Mouse (Mus musculus): Measurements from ENCODE around the gene Smu1. TPM values are rescaled to one million over a fixed set of nuclear protein-coding genes. Genes with fewer than 3 reads are reported as not detected.
A peak's percentile ranks its signal among the peaks of the same experiment; 100 is the strongest.

The Smu1 gene
- total RNA-seq, 2 experiments from 2014 or later, result 47.3 to 53.0 TPM

DNA sequence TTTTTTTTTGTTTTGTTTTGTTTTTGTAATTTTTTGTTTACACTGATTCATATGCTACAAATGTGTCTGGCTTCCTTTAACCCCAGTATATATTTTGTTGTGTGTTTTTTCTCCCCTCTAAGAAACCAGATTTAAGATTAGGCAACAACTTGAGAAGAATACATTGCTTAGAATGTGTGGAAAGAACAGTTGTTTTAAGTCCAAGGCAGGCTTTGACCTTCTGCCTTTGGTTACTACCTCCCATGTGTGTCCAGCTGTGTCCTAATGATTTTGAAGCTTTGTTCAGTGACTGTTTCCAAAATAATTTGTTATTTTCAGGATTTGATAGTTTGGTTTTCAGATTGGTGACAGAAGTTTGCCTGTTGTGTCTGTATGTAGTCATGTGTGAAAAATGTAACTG is 26.5 kb downstream of the Smu1 start:
- no peak for DNase-seq (ENCODE audit: extremely low spot score in 1 of 2, low spot score in 2 of 2)
- TF ChIP-seq CTCF (IDR thresholded peaks at IDR 0.05), result no peak
- Histone ChIP-seq H3K27ac (no peak overlapping the region), H3K4me3 (no peak overlapping the region)
- intact Hi-C loops (cut with DNase I), result no loop called here

DNA sequence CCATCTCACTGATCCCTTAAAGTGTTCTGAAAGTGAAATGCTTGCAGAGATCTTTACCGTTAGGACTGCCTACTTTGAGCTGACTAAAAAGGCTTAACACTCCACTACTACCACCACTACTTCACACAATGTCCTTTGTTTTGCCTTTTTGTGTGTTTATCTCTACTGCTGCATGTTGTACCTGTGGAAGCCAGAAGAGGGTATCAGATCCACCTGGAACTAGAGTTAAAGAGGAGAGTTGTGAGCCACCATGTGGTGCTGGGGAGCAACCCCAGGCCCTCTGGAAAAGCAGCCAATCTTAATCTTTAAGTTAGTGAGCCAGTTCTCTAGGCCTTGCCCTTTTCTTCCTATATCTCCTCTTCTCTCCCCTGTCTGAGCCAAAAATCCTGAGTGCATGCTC is 30.5 kb downstream of the Smu1 start:
- Histone ChIP-seq H3K27ac (no peak overlapping the region), H3K4me3 (no peak overlapping the region)
- intact Hi-C loops (cut with DNase I), result no loop called here
- peak; percentile 8 for TF ChIP-seq CTCF (IDR thresholded peaks at IDR 0.05)
- DNase-seq (ENCODE audit: extremely low spot score in 1 of 2, low spot score in 2 of 2), result no peak

DNA sequence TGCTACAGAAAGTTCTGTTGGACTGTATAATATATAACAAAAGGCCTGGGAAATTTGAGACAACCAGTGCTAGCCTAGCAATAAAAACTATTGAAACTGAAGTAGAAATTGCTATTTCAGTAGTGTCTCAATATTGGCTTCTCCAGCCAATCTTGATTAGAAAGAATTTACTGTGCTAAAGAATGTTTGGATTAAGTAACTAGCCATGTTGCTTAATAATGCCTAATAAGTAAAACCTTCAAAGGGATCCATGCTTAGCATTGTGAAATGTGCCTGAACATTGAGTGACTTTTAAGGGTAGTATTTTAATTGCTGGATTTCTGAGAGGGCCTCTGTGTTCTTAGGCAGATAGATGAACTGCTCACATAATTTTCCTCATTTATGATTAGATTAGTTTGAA is 32.2 kb downstream of the Smu1 start:
- no peak for DNase-seq (ENCODE audit: extremely low spot score in 1 of 2, low spot score in 2 of 2)
- Histone ChIP-seq H3K4me3 (peak overlapping the region; percentile 14; the same call in 1 of the 2 replicates), H3K27ac (no peak overlapping the region)
- intact Hi-C loops (cut with DNase I), result no loop called here
- TF ChIP-seq CTCF (IDR thresholded peaks at IDR 0.05), result no peak

DNA sequence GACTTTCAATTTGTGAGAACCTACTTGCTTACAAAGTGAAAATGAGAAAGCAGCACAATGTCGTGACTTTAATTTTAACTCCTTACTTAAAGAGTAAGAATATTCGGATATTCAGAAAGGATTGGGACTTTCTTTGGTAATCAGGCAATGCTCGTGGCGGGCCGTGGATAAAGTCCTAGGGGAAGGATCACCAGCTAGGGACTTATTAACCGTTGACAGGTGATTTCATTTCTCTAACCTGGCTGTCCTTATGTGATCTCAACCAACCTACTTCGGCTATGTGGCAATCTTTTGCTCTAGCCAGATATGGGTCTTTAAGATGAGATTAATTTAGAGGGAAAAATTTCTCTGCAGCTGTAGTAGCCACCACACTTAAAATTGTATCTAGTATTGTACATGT is 32.6 kb downstream of the Smu1 start:
- intact Hi-C loops (cut with DNase I), result no loop called here
- Histone ChIP-seq H3K27ac (no peak overlapping the region), H3K4me3 (peak overlapping the region; percentile 88)
- no peak for TF ChIP-seq CTCF (IDR thresholded peaks at IDR 0.05)
- DNase-seq (ENCODE audit: extremely low spot score in 1 of 2, low spot score in 2 of 2), result no peak

DNA sequence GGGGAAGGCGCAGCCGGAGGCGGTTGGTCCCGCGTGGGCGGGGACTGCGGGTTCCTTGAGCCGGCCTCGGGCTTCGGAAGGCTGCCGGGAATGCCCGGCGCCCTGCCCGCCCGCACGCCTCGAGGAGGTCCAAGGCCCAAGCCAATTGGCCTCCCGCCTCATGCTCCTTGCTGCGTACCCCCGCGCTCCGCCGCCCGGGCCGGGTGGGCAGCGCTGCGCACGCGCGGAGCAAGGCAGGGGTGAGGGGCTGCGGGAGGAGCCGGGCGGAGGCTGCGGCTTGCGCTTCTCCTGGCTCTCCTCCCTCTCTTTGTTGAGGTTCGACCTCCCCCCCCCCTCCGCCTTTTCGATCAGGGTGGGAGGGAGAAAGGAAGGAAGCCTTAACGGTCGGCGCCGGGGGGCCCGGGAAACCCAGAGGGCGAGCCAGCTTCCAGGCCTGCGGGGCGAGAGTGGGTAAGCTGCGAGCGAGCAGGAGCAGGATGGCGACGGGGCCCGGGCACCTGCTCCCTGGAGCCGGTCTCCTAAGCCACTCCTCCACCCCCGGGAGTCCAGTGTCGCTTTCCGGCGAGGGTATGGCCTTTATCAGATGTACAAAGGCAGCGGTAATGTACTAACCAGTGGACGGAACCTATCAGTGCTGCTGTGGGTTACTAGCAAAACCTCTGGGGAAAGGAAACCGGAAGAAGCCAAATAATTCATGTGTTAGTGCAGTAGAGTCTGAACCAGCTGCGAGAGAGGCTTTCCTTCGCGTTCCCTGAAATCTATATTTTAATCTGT is 34.8 kb downstream of the Smu1 start:
- intact Hi-C loops (cut with DNase I), result loop anchor here (1.0 kb wide), 1 partner anchor 20 kb away; the partner anchor contains the start of gene Aptx
- Histone ChIP-seq H3K4me3 (peak overlapping the region; percentile 88), H3K27ac (peak overlapping the region; percentile 100)
- DNase-seq (ENCODE audit: extremely low spot score in 1 of 2, low spot score in 2 of 2), result peak; percentile 82 to 83
- no peak for TF ChIP-seq CTCF (IDR thresholded peaks at IDR 0.05)

DNA sequence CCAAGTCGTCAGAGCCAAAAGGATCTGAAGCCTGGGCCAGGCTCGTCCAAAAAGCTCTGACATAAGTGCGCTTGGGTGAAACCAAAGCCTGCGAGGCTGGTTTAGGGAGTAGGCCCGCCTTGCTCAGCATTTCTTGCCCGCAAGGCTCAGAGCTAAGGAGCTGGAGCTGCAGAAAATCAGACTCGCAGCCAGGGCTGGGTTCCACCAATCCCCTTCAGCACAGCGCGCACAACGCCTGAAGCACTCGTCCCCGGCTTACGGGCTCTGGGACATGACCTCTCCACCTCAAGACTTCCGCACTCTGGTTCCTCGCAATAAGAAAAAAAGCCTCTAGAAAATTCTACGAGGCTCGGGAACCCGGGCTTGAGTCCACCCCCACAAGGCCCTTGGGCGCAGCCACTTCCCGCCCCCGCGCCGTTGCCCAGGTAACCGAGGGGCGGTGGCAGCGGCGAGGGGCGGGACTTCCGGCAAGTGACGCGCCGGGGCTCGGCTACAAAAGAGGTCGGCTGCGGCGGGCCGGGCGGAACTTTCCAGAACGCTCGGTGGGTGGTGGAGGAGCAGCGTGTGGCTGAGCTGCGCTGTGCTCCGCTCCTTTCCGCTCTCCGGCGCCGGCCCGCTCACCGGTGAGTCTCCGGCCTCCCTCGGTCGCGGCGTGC is 35.6 kb downstream of the Smu1 start, which contains the start of gene Dnaja1:
Gene Dnaja1, plus strand, starts transcription at position 140 of the 656 bp plus-strand sequence.
- Histone ChIP-seq H3K27ac (peak within 1 kb of the TSS; percentile 100), H3K4me3 (peak within 1 kb of the TSS; percentile 88)
- intact Hi-C loops (cut with DNase I), result loop anchor here (1.0 kb wide), 1 partner anchor 19 kb away; the partner anchor contains the start of gene Aptx
- DNase-seq (ENCODE audit: extremely low spot score in 1 of 2, low spot score in 2 of 2), result peak; percentile 98 to 99
- no peak; the same call in 1 of the 2 replicates for TF ChIP-seq CTCF (IDR thresholded peaks at IDR 0.05)

DNA sequence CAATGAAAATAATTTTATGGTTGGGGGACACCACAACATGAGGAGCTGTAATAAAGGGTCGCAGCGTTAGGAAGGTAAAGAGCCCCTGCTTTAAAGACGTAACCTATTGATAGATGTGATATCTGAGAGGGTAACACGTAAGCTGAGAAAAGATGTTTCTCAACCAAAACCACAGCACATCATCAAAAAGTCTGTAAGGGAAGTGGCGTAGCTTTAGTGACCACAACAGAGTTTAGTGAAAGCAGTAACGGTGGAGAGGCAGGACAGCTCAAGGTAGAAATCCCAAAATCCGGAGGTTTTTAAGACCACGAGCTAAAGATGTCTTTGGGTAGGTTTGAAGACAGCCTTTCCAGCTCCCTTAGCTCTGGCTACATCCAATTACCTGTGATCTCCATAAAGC is 36.8 kb downstream of the Smu1 start:
- no peak for DNase-seq (ENCODE audit: extremely low spot score in 1 of 2, low spot score in 2 of 2)
- intact Hi-C loops (cut with DNase I), result no loop called here
- no peak for TF ChIP-seq CTCF (IDR thresholded peaks at IDR 0.05)
- peak overlapping the region; percentile 100 for H3K27ac ChIP-seq
- H3K4me3 ChIP-seq, result no peak overlapping the region

DNA sequence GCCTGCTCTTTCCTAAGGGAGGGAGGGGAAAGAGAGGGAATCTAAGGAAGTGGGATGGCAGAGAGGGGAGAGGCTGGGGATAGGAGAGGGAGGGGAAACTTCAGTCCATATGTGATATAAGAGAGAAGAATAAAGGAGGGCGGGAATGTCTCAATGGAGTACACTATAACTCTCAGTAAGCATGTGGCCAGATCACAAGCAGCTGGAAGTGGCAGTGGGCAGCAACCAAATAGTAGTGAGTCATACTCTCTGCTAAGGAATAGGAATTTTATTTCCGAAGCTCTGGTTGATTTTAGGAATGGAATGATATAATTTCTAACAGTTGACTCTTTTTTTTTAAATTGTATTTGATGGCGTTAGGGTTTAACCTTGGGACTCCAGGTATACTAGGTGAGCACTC is 40.6 kb downstream of the Smu1 start:
- no peak for DNase-seq (ENCODE audit: extremely low spot score in 1 of 2, low spot score in 2 of 2)
- TF ChIP-seq CTCF (IDR thresholded peaks at IDR 0.05), result no peak
- Histone ChIP-seq H3K27ac (no peak overlapping the region), H3K4me3 (no peak overlapping the region)
- intact Hi-C loops (cut with DNase I), result no loop called here

DNA sequence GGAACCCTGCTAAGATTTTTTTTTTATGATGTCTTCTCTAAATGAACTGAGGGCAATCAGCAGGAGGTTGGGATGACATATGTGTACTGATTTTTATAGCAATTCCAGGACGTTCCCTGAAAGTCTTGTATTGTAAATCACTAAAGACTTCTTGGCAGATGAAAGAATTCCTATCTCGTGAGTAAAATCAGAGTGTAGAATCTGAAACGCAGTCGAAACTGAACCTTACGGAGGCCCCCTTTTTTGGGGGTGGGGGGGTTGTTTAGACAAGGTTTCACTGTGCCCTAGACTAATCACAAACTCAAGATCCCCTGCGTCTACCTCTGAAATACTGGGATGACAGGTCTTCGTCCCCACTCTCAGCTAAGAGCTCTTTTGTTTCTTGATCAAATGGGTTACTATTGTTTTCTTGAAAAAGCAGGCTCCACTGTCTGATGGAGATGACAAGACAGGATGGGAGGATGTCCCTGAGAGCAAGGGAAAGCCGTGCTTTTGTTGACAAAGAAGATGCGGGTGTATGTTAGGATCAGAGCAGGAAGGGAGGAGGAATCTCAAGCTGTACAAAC is 53.9 kb downstream of the Smu1 start:
- TF ChIP-seq CTCF (IDR thresholded peaks at IDR 0.05), result no peak
- no peak for DNase-seq (ENCODE audit: extremely low spot score in 1 of 2, low spot score in 2 of 2)
- H3K27ac ChIP-seq, result peak overlapping the region; percentile 97
- intact Hi-C loops (cut with DNase I), result loop anchor here (1.0 kb wide), 1 partner anchor 19 kb away; the partner anchor contains the start of gene Dnaja1
- peak overlapping the region; percentile 72 for H3K4me3 ChIP-seq

DNA sequence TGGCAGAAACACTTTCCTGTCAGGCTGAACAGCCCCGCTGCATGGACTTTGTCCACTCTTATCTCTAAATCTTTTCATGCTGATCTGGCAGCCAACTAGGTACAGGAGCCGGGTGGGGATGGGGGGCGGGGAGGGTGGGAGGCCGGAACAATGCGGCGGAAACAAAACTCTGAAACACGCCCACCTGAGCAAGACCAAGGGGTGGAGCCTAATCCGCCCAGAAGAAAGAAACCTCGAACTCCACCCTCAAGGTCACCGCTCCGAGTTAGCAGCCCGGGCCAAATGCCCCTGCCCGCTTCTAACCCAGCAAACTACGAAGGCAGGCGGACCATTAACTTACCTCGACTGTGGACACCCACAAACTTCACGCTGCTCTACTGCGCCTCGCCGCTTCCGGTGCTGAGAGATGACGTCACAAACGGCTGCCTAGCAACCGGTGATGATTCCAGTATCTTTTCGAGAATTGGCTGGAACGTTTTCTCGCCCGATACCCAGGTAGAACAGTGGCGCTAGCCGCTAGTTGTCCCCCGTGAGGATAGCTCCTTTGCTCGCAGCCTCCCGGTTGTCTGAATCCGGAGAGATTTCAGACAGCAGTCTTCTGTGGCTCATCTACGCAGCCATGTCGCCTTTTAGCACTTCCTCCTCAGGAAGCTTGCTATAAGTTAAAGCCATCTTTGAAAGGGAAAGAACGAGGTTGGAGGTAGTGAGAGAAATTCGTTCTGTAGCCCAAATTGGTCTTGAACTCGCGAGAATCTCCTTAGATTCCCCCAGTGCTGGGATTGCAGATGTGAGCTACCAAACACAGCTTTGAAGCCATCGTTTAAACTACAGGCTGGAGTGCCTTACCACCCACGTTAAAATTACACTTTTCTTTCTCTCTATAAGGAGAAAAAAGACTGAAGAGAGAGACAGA is 54.7 kb downstream of the Smu1 start, which contains the start of gene Aptx:
Gene Aptx, minus strand, starts transcription at position 398 of the 913 bp plus-strand sequence.
- H3K27ac ChIP-seq, result peak within 1 kb of the TSS; percentile 97
- intact Hi-C loops (cut with DNase I), result loop anchor here (1.0 kb wide), 1 partner anchor 19 kb away; the partner anchor contains the start of gene Dnaja1
- TF ChIP-seq CTCF (IDR thresholded peaks at IDR 0.05), result peak; percentile 1; the same call in 1 of the 2 replicates
- DNase-seq (ENCODE audit: extremely low spot score in 1 of 2, low spot score in 2 of 2), result peak; percentile 94 to 97
- H3K4me3 ChIP-seq, result peak within 1 kb of the TSS; percentile 72

DNA sequence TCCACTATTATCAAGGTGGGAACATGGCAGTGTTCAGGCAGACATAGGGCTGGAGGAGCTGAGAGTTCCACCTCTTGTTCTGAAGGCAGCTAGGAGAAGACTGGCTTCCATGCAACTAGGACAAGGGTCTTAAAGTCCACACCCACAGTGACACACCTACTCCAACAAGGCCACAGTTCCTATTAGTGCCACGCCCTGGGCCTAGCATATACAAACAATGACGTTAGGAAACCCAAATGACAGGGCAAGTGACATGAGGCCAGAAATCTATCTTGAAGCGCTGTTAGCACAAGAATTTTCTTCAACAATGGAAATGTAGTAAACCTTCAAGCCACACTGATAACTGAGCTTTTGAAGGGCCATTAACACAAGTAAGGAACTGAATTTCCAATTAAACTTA is 55.9 kb downstream of the Smu1 start:
- no peak for TF ChIP-seq CTCF (IDR thresholded peaks at IDR 0.05)
- peak overlapping the region; percentile 72 for H3K4me3 ChIP-seq
- no peak overlapping the region for H3K27ac ChIP-seq
- intact Hi-C loops (cut with DNase I), result no loop called here
- DNase-seq (ENCODE audit: extremely low spot score in 1 of 2, low spot score in 2 of 2), result no peak

All from left cerebral cortex, adult 2 months (tissue).